Mouse (Mus musculus) heart, embryonic 16.5 days (tissue): ENCODE results near the gene Ntf3. TPM values are rescaled to one million over a fixed set of nuclear protein-coding genes. Genes with fewer than 3 reads are reported as not detected.
A peak's percentile ranks its signal among the peaks of the same experiment; 100 is the strongest.

Experiments
- ATAC-seq: fragments of 200-750 bp; cut with Nextera tagmentation; replicated peaks from 2 replicates; pipeline ENCODE4 v1.8.0; 2017; ENCODE audit warnings: moderate number of reproducible peaks; ENCODE audit not compliant: insufficient read depth, low FRiP score; ENCODE audit errors: extremely low read depth
- H3K27ac ChIP-seq: fragments of 300-500 bp; sonication (generic); 2 replicates; pipeline ENCODE4 v1.5.1; 2014; ENCODE audit warnings: mild to moderate bottlenecking, low read length, control low read depth, moderate library complexity
- H3K27me3 ChIP-seq: fragments of 300-500 bp; sonication (generic); 2 replicates; pipeline ENCODE4 v1.6.1; 2014; ENCODE audit warnings: low read length, mixed read lengths; ENCODE audit not compliant: control insufficient read depth, insufficient read depth
- H3K36me3 ChIP-seq: fragments of 300-500 bp; sonication (generic); 2 replicates; pipeline ENCODE4 v1.6.1; 2014; ENCODE audit not compliant: control insufficient read depth, insufficient read depth
- H3K4me1 ChIP-seq: fragments of 300-500 bp; sonication (generic); 2 replicates; pipeline ENCODE4 v1.6.1; 2014; ENCODE audit warnings: low read length, mixed read lengths; ENCODE audit not compliant: control insufficient read depth, insufficient read depth
- H3K4me2 ChIP-seq: fragments of 300-500 bp; sonication (generic); 2 replicates; pipeline ENCODE4 v1.6.1; 2014; ENCODE audit warnings: low read depth, mild to moderate bottlenecking, control low read depth, low read length
- H3K4me3 ChIP-seq: fragments of 300-500 bp; sonication (generic); 2 replicates; pipeline ENCODE4 v1.5.1; 2014; ENCODE audit warnings: mild to moderate bottlenecking, control low read depth, low read length
- H3K9ac ChIP-seq: fragments of 300-500 bp; sonication (generic); 2 replicates; pipeline ENCODE4 v1.6.1; 2014; ENCODE audit warnings: low read length, control low read depth
- H3K9me3 ChIP-seq: fragments of 300-500 bp; sonication (generic); replicated peaks from 2 replicates; pipeline ENCODE4 v1.6.1; 2016; ENCODE audit warnings: low read length; ENCODE audit not compliant: control insufficient read depth
- WGBS: fragments of 180-500 bp; shearing (Covaris S2); extraction: QIAGEN DNeasy Blood & Tissue Kit; methylation state at CpG from one replicate; pipeline ENCODE4 v1.1.7; 2014; 5-methylcytosine and 5-hydroxymethylcytosine counted together
- polyA plus RNA-seq: library from polyadenylated mRNA; unstranded; fragments of >200 nt; fragmentation: Nextera tagmentation; extraction: Ambion mirVana; gene quantifications from 2 replicates; pipeline ENCODE4 v1.2.1, GENCODE M21; 2015

The Ntf3 gene
- polyA plus RNA-seq, 1 experiment from 2014 or later: 8.3 TPM

DNA sequence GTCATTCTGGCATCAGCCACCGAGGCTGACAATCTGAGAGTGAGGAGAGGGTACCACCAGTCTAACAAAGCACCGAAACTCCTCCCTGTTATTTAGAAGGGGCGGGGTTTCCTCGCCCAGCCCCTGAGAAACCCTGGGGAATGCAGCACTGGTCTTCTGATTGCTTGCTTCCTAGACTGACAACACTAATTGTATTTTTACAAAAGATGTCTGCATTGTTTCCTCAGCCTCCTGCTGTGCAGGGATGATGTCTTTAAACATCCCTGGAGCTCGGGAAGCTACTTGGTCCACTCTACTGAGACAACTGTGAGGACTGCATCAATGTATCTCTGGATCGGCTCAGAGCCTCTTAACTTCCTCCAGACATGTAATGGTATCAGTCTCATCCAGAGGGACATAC lies 64.1 kb downstream of the Ntf3 start:
- H3K9ac ChIP-seq: no peak overlapping the region
- no peak overlapping the region for H3K27ac ChIP-seq
- 0 out of 2 replicates have a peak, but pooled peaks cover 4% of the 10 kb centered on the region for H3K36me3 ChIP-seq
- H3K9me3 ChIP-seq: no peaks in the 10 kb centered on the region
- no peak for ATAC-seq
- H3K4me1 ChIP-seq: peaks cover 15% of the 10 kb centered on the region
- no peak overlapping the region for H3K4me2 ChIP-seq
- no peak overlapping the region for H3K4me3 ChIP-seq
- 82% methylated on average over 6 of the region's 6 CpGs for WGBS
- H3K27me3 ChIP-seq: no peaks in the 10 kb centered on the region

DNA sequence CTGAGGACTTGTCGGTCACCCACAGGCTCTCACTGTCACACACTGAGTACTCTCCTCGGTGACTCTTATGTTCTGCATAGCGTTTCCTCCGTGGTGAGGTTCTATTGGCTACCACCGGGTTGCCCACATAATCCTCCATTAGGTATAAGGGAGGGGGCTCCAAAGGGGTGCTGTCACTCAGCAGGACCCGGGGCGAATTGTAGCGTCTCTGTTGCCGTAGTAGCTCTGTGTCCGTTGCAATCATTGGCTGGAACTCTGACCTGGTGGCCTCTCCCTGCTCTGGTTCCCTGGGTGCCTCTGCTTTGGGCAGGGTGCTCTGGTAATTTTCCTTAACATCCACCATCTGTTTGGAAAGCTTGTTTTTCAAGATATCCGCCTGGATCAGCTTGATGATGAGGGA lies 64.7 kb downstream of the Ntf3 start:
- Histone ChIP-seq H3K9ac (no peak overlapping the region), H3K27ac (no peak overlapping the region), H3K4me2 (no peak overlapping the region), H3K4me3 (no peak overlapping the region), H3K36me3 (0 out of 2 replicates have a peak, but pooled peaks cover 4% of the 10 kb centered on the region), H3K4me1 (peaks cover 16% of the 10 kb centered on the region), H3K27me3 (no peaks in the 10 kb centered on the region), H3K9me3 (no peaks in the 10 kb centered on the region)
- ATAC-seq: no peak
- 92% methylated on average over 11 of the region's 11 CpGs for WGBS

- no peak overlapping the region for H3K27ac ChIP-seq
- no peak overlapping the region for H3K4me3 ChIP-seq
- no peak overlapping the region for H3K4me2 ChIP-seq
- H3K9me3 ChIP-seq: no peaks in the 10 kb centered on the region
- WGBS: 90% methylated on average over 1 of the region's 1 CpGs
- H3K27me3 ChIP-seq: no peaks in the 10 kb centered on the region
- H3K9ac ChIP-seq: no peak overlapping the region
- H3K36me3 ChIP-seq: 0 out of 2 replicates have a peak, but pooled peaks cover 4% of the 10 kb centered on the region
- ATAC-seq: no peak
- peaks cover 20% of the 10 kb centered on the region for H3K4me1 ChIP-seq
These were observed 66.1 kb downstream of the Ntf3 start for GRCm38 (mm10) chr6:126100579-126100978.

DNA sequence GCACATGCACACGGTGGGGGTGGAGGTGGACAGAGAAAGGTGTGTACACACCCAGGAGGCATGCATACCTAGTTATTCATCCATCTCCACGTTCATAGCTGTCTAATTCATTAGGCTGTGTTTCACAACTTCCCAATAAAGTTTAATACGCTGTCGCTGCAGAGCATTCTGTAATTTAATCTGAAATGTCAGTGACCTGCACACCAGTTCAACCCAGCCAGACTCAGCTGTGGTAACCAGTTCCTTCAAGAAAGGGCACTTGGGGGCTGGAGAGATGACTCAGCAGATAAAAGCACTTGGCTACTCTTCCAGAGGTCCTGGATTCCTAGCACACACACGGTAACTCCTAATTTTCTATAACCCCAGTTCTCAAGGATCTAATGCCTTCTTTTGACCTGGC lies 69.2 kb downstream of the Ntf3 start:
- H3K4me2 ChIP-seq: no peak overlapping the region
- H3K9ac ChIP-seq: no peak overlapping the region
- H3K27ac ChIP-seq: no peak overlapping the region; the same call in 1 of the 2 replicates
- H3K27me3 ChIP-seq: no peaks in the 10 kb centered on the region
- ATAC-seq: no peak
- H3K4me3 ChIP-seq: no peak overlapping the region
- H3K4me1 ChIP-seq: peaks cover 18% of the 10 kb centered on the region
- H3K36me3 ChIP-seq: 0 out of 2 replicates have a peak, but pooled peaks cover 4% of the 10 kb centered on the region
- WGBS: 76% methylated on average over 5 of the region's 5 CpGs
- no peaks in the 10 kb centered on the region for H3K9me3 ChIP-seq

DNA sequence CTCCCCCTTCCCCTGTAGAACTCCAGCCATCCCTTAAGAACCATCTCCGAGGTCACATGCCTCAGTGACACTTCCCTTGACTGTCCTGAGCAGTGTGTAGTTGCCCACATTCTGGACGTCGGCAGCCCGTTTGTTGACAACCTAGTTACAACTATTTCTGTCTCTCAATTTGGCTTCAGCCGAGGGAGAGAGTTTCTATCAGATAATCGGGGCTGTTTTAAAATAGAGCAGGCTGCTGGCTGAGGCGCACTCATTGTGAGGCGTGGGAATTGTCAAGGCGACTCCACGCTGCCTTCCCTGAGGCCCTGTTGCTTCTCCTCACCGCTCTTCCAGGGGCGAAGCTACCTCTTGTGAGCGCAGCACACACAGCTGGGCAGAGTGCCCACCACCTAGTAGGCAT lies 70.6 kb downstream of the Ntf3 start:
- Histone ChIP-seq H3K9ac (no peak overlapping the region), H3K27ac (peak overlapping the region; percentile 94), H3K9me3 (no peaks in the 10 kb centered on the region), H3K4me1 (peaks cover 18% of the 10 kb centered on the region), H3K36me3 (0 out of 2 replicates have a peak, but pooled peaks cover 4% of the 10 kb centered on the region), H3K27me3 (no peaks in the 10 kb centered on the region), H3K4me2 (peak overlapping the region; percentile 10; the same call in 1 of the 2 replicates), H3K4me3 (no peak overlapping the region)
- peak; percentile 81 for ATAC-seq
- 21% methylated on average over 13 of the region's 13 CpGs for WGBS

DNA sequence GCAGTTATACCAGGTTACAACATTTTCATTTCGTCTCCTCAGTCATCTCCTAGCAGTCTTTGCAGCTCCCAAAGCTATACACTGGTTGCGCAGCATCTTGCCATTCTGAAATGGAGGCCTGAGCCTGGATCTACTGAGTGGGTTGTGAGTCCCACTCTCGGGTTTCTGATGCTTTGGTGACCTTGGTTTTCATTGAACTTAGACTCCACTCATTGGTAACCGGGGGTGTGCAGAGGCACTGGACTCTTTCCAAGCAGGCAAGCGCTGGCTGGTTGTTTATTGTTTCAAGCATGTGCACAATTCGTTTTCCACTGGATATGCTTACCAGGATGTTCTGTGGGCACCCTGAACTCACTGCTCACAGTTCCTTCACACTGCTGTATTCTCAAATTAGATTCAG lies 71.7 kb downstream of the Ntf3 start:
- no peak overlapping the region for H3K9ac ChIP-seq
- no peak for ATAC-seq
- no peaks in the 10 kb centered on the region for H3K9me3 ChIP-seq
- 0 out of 2 replicates have a peak, but pooled peaks cover under 1% of the 10 kb centered on the region for H3K36me3 ChIP-seq
- H3K4me2 ChIP-seq: no peak overlapping the region
- no peaks in the 10 kb centered on the region for H3K27me3 ChIP-seq
- 66% methylated on average over 6 of the region's 6 CpGs for WGBS
- H3K27ac ChIP-seq: no peak overlapping the region; the same call in 1 of the 2 replicates
- no peak overlapping the region for H3K4me3 ChIP-seq
- peaks cover 18% of the 10 kb centered on the region for H3K4me1 ChIP-seq

GRCm38 (mm10) chr6:126092026-126092425 lies 74.7 kb downstream of the Ntf3 start:
- H3K4me3 ChIP-seq: no peak overlapping the region
- 44% methylated on average over 5 of the region's 5 CpGs for WGBS
- H3K9me3 ChIP-seq: no peaks in the 10 kb centered on the region
- H3K27me3 ChIP-seq: no peaks in the 10 kb centered on the region
- no peak overlapping the region for H3K9ac ChIP-seq
- H3K4me1 ChIP-seq: peaks cover 17% of the 10 kb centered on the region
- no peak for ATAC-seq
- no peak overlapping the region for H3K27ac ChIP-seq
- no peaks in the 10 kb centered on the region for H3K36me3 ChIP-seq
- no peak overlapping the region for H3K4me2 ChIP-seq

GRCm38 (mm10) chr6:126090063-126090462 lies 76.6 kb downstream of the Ntf3 start:
- Histone ChIP-seq H3K27ac (no peak overlapping the region), H3K4me2 (no peak overlapping the region), H3K4me1 (no peaks in the 10 kb centered on the region; the same call in 1 of the 2 replicates), H3K9ac (no peak overlapping the region), H3K4me3 (no peak overlapping the region), H3K36me3 (no peaks in the 10 kb centered on the region), H3K9me3 (no peaks in the 10 kb centered on the region), H3K27me3 (no peaks in the 10 kb centered on the region)
- 83% methylated on average over 1 of the region's 1 CpGs for WGBS
- no peak for ATAC-seq

GRCm38 (mm10) chr6:126088489-126089265 lies 78.0 kb downstream of the Ntf3 start:
- no peak overlapping the region for H3K4me3 ChIP-seq
- H3K27me3 ChIP-seq: no peaks in the 10 kb centered on the region
- ATAC-seq: no peak
- no peaks in the 10 kb centered on the region for H3K36me3 ChIP-seq
- H3K4me1 ChIP-seq: no peaks in the 10 kb centered on the region
- H3K27ac ChIP-seq: no peak overlapping the region
- WGBS: 91% methylated on average over 12 of the region's 12 CpGs
- no peaks in the 10 kb centered on the region for H3K9me3 ChIP-seq
- H3K4me2 ChIP-seq: no peak overlapping the region
- H3K9ac ChIP-seq: no peak overlapping the region
